Mouse (Mus musculus): ENCODE measurements around the gene Syne1.

GRCm38 (mm10) chr10:5072054-5072453 is 479.2 kb downstream of the Syne1 start:
- TF ChIP-seq CTCF (IDR thresholded peaks at IDR 0.05; ENCODE audit: low read depth) (no peak), EP300 (optimal IDR thresholded peaks at IDR 0.05) (no peak)
